Mouse (Mus musculus): Measurements from ENCODE around the gene Cyp4f17. TPM values are rescaled to one million over a fixed set of nuclear protein-coding genes. Genes with fewer than 3 reads are reported as not detected.

Gene Cyp4f17
- polyA plus RNA-seq (2015; fragmentation: Nextera tagmentation; extraction: Ambion mirVana): 7.8 and 8.4 TPM in 2 replicates

- H3K27me3 ChIP-seq: no peaks in the 10 kb centered on the region
- peak within 1 kb of the TSS; percentile 86 for H3K4me2 ChIP-seq (replicated peaks)
- H3K4me1 ChIP-seq: peaks cover 20% of the 10 kb centered on the region
- peak within 1 kb of the TSS; percentile 73 for H3K27ac ChIP-seq (replicated peaks)
- ATAC-seq (replicated peaks): peak; percentile 90
- WGBS: under 1% methylated on average over 28 of the region's 30 CpGs
- H3K4me3 ChIP-seq: peak within 1 kb of the TSS; percentile 52
- no peaks in the 10 kb centered on the region for H3K9me3 ChIP-seq
- H3K36me3 ChIP-seq: no peaks in the 10 kb centered on the region
- peak within 1 kb of the TSS; percentile 53 for H3K9ac ChIP-seq (replicated peaks)
Measured at GRCm38 (mm10) chr17:32505851-32506728, at the start of gene Cyp4f17. Cyp4f17 (plus strand) TSS chr17:32506050.

DNA sequence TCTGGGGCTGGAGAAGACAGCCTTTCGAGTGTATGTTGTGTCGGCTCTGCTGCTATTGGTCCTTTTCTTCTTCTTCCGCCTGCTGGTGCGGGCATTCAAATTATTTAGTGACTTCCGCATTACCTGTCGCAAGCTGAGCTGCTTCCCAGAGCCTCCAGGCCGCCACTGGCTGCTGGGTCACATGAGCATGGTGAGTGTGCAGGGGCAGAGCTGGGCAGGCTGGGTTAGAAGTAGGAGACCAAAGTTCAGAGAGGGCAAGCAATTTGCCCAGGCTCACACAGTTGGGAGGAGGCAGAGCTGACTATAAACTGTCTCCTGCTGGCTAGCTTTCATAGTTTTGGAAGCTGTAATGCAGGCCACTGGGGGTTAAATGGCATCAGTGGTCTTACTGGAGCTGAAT, 37.4 kb upstream of the Cyp4f17 start:
- ATAC-seq (replicated peaks): no peak
- Histone ChIP-seq H3K4me2 (replicated peaks) (no peak overlapping the region), H3K4me3 (no peak overlapping the region), H3K4me1 (no peaks in the 10 kb centered on the region), H3K9ac (replicated peaks) (no peak overlapping the region), H3K36me3 (no peaks in the 10 kb centered on the region), H3K27me3 (no peaks in the 10 kb centered on the region), H3K9me3 (no peaks in the 10 kb centered on the region), H3K27ac (replicated peaks) (no peak overlapping the region)
- WGBS: 55% methylated on average over 7 of the region's 7 CpGs

DNA sequence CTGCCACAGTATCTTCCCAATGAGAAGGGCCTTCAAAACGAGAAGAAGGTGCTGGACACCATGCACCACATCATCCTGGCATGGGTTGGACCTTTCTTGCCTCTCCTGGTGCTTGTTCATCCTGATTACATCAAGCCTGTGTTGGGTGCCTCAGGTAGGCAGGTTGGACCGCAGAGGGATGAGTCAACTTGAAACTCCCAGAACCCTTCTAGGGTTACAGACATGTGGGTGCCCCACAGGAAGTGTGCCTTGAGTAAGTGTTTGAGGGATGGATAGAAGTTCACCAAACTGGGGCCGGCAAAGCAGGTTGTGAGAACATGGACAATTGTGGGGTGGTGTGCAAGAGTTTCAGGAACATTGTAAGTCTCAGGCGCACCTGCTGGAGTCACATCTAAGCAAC, 35.1 kb upstream of the Cyp4f17 start:
- whole genome bisulfite sequencing: 86% methylated on average over 4 of the region's 4 CpGs
- Histone ChIP-seq H3K9me3 (no peaks in the 10 kb centered on the region), H3K4me1 (no peaks in the 10 kb centered on the region), H3K36me3 (no peaks in the 10 kb centered on the region), H3K27me3 (no peaks in the 10 kb centered on the region), H3K4me3 (no peak overlapping the region), H3K4me2 (replicated peaks) (no peak overlapping the region), H3K27ac (replicated peaks) (no peak overlapping the region), H3K9ac (replicated peaks) (no peak overlapping the region)
- ATAC-seq (replicated peaks): no peak

DNA sequence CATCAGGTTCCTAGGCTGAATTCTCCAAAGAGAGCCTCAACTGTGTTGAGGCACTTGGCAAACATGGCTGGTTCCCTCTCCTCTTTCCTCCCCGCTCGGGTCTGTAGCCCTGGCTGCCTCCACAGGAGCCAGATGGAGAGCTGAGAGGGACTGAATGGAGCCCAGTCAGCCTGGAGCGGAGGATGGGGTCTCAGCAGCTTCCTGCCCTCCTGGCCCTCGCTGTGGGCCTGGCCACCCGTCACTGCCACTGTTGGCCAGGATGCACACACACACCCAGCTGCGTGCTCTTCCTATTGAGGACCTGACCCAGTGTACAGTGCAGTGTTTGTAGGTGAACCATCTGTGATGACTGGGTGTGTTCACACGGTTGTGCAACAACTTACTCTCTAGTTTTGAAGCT, 33.7 kb upstream of the Cyp4f17 start:
- Histone ChIP-seq H3K4me1 (no peaks in the 10 kb centered on the region), H3K27me3 (no peaks in the 10 kb centered on the region), H3K4me2 (replicated peaks) (no peak overlapping the region), H3K36me3 (no peaks in the 10 kb centered on the region), H3K9me3 (no peaks in the 10 kb centered on the region), H3K27ac (replicated peaks) (no peak overlapping the region), H3K9ac (replicated peaks) (no peak overlapping the region), H3K4me3 (no peak overlapping the region)
- WGBS: 71% methylated on average over 7 of the region's 7 CpGs
- no peak for ATAC-seq (replicated peaks)

DNA sequence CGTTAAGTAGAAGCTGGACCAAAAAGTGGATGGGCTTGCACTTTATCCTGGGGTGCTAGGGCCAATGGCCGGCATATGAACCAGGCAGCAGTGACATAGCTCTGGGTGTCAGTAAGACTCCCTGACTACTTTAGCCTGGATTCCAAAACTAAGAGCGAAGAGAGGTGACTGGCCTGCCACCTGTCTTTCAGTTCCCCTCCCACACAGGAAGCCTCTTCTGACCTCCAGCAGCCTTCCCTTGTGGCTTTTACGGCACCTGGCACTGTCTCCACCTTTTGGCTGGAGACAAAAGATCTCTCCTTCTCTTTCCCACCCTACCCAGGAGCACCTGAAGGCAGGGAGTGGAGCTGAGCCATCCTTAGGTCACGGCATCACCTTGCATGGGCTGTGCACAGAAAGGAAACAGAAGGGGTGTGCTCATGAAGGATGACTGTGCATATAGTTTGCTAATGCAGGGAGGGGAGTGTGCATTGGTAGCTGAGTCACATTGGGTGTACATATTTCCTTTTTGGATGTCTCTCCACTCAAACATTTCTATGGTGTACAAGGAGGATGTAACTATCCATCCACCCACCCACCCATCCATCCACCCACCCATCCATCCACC, 30.8 kb upstream of the Cyp4f17 start:
- Histone ChIP-seq H3K9ac (replicated peaks) (no peak overlapping the region), H3K4me1 (no peaks in the 10 kb centered on the region), H3K4me3 (no peak overlapping the region), H3K36me3 (no peaks in the 10 kb centered on the region), H3K4me2 (replicated peaks) (no peak overlapping the region), H3K27ac (replicated peaks) (no peak overlapping the region), H3K27me3 (no peaks in the 10 kb centered on the region), H3K9me3 (no peaks in the 10 kb centered on the region)
- WGBS: 89% methylated on average over 5 of the region's 5 CpGs
- no peak for ATAC-seq (replicated peaks)

- no peak overlapping the region for H3K4me2 ChIP-seq (replicated peaks)
- no peaks in the 10 kb centered on the region for H3K9me3 ChIP-seq
- H3K27me3 ChIP-seq: no peaks in the 10 kb centered on the region
- H3K4me1 ChIP-seq: no peaks in the 10 kb centered on the region
- H3K36me3 ChIP-seq: no peaks in the 10 kb centered on the region
- no peak overlapping the region for H3K9ac ChIP-seq (replicated peaks)
- no peak for ATAC-seq (replicated peaks)
- H3K4me3 ChIP-seq: no peak overlapping the region
- WGBS: 95% methylated on average over 1 of the region's 1 CpGs
- no peak overlapping the region for H3K27ac ChIP-seq (replicated peaks)
Measured at GRCm38 (mm10) chr17:32477204-32477603, 28.6 kb upstream of the Cyp4f17 start.

DNA sequence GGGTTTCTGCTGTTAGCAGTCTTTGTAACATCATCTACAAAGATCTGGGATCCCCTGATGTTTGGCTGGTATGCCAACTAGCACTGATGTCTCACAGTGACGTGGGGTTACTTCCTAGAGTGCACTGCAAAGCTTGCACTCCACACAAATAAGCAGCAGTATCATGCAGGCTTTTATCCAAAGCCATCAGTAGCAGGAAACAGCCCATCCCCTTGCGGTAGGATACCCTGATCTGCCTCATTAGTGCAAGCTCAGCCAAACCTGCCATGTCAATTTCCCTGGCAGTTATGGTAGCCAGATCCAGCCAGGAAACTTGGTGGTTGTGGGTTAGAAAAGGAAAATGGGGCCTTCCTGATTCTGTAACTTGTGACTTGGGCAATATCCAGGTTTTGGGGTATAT, 27.1 kb upstream of the Cyp4f17 start:
- 61% methylated on average over 2 of the region's 2 CpGs for WGBS
- no peaks in the 10 kb centered on the region for H3K9me3 ChIP-seq
- no peaks in the 10 kb centered on the region for H3K27me3 ChIP-seq
- no peak overlapping the region for H3K4me3 ChIP-seq
- H3K36me3 ChIP-seq: no peaks in the 10 kb centered on the region
- no peak overlapping the region for H3K27ac ChIP-seq (replicated peaks)
- no peak overlapping the region for H3K9ac ChIP-seq (replicated peaks)
- no peak for ATAC-seq (replicated peaks)
- peaks cover 3% of the 10 kb centered on the region; the same call in 1 of the 2 replicates for H3K4me1 ChIP-seq
- no peak overlapping the region for H3K4me2 ChIP-seq (replicated peaks)

GRCm38 (mm10) chr17:32479554-32480506, 26.0 kb upstream of the Cyp4f17 start:
- H3K4me2 ChIP-seq (replicated peaks): no peak overlapping the region
- 15% methylated on average over 7 of the region's 8 CpGs for WGBS
- H3K27me3 ChIP-seq: no peaks in the 10 kb centered on the region
- peaks cover 3% of the 10 kb centered on the region; the same call in 1 of the 2 replicates for H3K4me1 ChIP-seq
- ATAC-seq (replicated peaks): no peak
- H3K36me3 ChIP-seq: no peaks in the 10 kb centered on the region
- no peak overlapping the region for H3K27ac ChIP-seq (replicated peaks)
- no peak overlapping the region for H3K9ac ChIP-seq (replicated peaks)
- no peaks in the 10 kb centered on the region for H3K9me3 ChIP-seq
- H3K4me3 ChIP-seq: no peak overlapping the region

DNA sequence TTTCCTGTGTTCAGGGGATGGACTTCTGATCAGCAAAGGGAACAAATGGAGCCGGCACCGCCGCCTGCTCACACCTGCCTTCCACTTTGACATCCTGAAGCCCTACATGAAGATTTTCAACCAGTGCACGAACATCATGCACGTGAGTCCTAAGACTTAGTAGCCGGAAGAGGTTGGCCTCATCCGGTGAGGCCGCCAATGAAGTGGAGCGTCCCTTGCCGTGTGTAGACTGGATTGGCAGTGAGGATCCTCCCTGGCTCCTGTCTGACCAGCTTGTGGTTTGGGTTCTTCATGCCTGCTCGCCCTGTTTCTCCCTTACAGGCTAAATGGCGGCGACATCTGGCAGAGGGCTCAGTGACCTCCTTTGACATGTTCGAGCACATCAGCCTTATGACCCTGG, 24.1 kb upstream of the Cyp4f17 start:
- Histone ChIP-seq H3K27ac (replicated peaks) (no peak overlapping the region), H3K4me2 (replicated peaks) (no peak overlapping the region), H3K27me3 (no peaks in the 10 kb centered on the region), H3K4me3 (no peak overlapping the region), H3K4me1 (peaks cover 3% of the 10 kb centered on the region; the same call in 1 of the 2 replicates), H3K9ac (replicated peaks) (no peak overlapping the region), H3K36me3 (no peaks in the 10 kb centered on the region), H3K9me3 (no peaks in the 10 kb centered on the region)
- no peak for ATAC-seq (replicated peaks)
- WGBS: 90% methylated on average over 14 of the region's 14 CpGs

DNA sequence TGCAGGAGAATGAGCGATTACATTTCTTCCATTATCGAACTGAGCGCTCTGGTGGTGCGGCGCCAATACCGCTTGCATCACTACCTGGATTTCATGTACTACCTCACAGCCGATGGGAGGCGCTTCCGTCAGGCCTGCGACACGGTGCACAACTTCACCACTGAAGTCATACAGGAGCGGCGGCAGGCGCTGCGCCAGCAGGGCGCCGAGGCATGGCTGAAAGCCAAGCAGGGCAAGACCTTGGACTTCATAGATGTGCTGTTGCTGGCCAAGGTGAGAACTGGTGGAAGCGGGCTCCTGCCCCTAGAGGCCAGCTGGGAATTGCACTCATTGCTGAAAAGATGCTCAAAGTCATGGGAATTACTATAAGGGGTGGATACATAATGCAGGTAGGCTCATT, 22.6 kb upstream of the Cyp4f17 start:
- WGBS: 16% methylated on average over 18 of the region's 18 CpGs
- 0 out of 2 replicates have a peak, but pooled peaks have one; percentile 32 for ATAC-seq (replicated peaks)
- no peaks in the 10 kb centered on the region for H3K27me3 ChIP-seq
- H3K4me1 ChIP-seq: peaks cover 3% of the 10 kb centered on the region; the same call in 1 of the 2 replicates
- H3K4me3 ChIP-seq: peak overlapping the region; percentile 27
- H3K36me3 ChIP-seq: no peaks in the 10 kb centered on the region
- no peak overlapping the region for H3K9ac ChIP-seq (replicated peaks)
- no peaks in the 10 kb centered on the region for H3K9me3 ChIP-seq
- H3K4me2 ChIP-seq (replicated peaks): peak overlapping the region; percentile 39
- no peak overlapping the region for H3K27ac ChIP-seq (replicated peaks)

- peak overlapping the region; percentile 34 for H3K4me3 ChIP-seq
- no peaks in the 10 kb centered on the region for H3K27me3 ChIP-seq
- peak; percentile 70; the same call in 1 of the 2 replicates for ATAC-seq (replicated peaks)
- peak overlapping the region; percentile 40; the same call in 1 of the 2 replicates for H3K9ac ChIP-seq (replicated peaks)
- H3K36me3 ChIP-seq: no peaks in the 10 kb centered on the region
- 6% methylated on average over 30 of the region's 30 CpGs for whole genome bisulfite sequencing
- H3K4me2 ChIP-seq (replicated peaks): peak overlapping the region; percentile 43
- no peak overlapping the region for H3K27ac ChIP-seq (replicated peaks)
- 0 out of 2 replicates have a peak, but pooled peaks cover 4% of the 10 kb centered on the region for H3K4me1 ChIP-seq
- H3K9me3 ChIP-seq: 0 out of 2 replicates have a peak, but pooled peaks cover 3% of the 10 kb centered on the region
Measured at GRCm38 (mm10) chr17:32492349-32492980, 13.4 kb upstream of the Cyp4f17 start.

Data from forebrain, embryonic 15.5 days (tissue).